Mouse (Mus musculus): Measurements from ENCODE around the gene Fam155a.

Fam155a gene

GRCm38 (mm10) chr8:9493557-9494224 lies 277.3 kb downstream of the Fam155a start:
- DNase-seq (ENCODE audit: low read depth, low spot score), result no peak

DNA sequence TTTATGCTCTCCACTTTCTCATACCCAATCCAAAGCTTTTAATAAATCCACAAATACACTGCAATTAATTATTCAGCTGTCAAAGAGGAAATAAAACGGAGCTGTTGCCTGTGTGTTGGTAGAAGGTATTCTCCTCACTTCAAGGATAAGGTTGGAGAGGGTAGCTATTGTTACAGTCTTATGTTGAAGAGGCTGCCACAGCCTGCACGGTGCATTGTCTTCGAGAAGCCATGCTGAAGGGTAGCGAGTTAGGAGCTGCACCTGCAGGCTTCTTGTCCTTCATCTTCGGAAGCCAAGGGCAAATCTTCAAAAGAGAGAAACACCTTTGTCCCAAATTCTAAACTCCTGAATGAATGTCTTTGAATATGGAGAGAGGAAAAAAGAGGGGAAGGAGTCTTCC lies 288.4 kb downstream of the Fam155a start:
- no peak for DNase-seq (ENCODE audit: low read depth, low spot score)

DNA sequence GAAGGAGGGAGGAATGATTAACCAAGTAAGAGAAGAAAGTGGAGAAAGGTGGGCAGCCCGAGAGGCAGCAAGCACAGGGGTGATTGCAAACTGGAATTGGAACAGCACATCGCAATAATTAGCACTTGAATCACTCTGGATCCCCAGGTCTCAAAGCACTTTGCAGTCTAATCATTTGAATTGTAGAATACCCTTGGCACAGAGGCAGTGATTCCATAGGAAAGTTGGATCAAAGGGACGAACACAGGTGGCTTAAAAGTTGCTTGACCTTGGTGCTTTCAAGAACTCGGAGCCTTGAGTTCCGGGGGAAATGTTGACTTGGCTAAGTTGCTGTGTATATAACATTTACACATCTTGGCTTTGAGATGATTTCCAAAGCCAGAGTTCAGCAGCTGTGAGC lies 299.7 kb downstream of the Fam155a start:
- no peak for DNase-seq (ENCODE audit: low read depth, low spot score)

DNA sequence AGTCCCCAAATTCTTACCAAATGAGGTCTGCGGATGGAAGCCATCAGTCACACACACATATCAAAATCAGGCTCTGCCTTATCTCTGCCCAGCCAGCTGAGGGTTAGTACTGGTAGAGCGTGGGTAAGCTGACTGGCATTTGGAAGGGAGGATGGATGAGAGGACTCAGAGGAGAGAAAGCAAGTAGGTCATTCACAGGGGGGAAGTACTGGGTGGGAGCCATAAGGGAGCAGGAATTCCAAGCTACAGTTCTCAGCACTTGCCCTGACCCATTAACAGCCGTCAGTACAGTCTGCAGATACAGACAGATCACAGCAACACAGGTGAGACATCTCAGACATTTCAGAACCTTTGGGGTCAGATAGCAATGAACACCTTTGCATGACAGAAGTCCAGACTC lies 300.8 kb downstream of the Fam155a start:
- no peak for DNase-seq (ENCODE audit: low read depth, low spot score)

DNA sequence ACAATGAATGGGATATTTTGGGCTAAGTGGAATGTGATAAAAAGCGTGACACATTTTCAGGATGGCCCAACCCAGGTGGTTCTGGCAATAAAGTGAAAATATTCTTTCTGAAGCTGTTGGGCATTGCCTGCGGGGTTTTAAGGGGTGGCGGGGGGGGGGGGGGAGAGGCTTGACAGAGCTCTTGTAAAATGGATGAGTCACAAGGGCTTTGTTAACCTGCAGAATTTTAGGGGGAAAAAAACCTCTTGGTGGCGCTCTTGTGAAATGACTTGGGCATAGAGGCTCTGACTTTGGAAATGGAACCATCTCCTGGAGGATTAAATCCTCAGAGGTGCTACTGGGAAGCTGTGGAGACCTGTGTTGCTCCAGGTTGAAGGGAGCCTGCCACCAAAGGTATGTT lies 309.9 kb downstream of the Fam155a start:
- DNase-seq (ENCODE audit: low read depth, low spot score), result no peak

DNA sequence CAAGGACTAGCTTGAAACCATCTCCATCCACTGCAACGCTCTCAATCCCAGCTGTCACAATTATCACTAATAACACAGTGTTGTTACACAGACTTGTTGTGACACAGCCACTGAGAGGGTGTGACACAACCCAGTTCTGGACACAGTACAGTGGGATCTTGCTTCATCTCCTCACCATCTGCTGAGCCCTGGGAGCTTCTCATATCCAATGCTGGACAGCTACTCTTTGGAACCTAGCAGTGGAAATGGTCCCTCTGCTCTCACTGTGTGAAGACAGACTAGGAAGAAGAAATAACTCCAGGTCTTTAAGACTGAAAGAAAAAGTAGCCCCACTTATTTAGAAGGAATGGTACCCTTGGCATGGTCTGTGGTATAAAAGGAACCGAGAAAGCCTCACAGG lies 310.3 kb downstream of the Fam155a start:
- DNase-seq (ENCODE audit: low read depth, low spot score), result no peak

DNA sequence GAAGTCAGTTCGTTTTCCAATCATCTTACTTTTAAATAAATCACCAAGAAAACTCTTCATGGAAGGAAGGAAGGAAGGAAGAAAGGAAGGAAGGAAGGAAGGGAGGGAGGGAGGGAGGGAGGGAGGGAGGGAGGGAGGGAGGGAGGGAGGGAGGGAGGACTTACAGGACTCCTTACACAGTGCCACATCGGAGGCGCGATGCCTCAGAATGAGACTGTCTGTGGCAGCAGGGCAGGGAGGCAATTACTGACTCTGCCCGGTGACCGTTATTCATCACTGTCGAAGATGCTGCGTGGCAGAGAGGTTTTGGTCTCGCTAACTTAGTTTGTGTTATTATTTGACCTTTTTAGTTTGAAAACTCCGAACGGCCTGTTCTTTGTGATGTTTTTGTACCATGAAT lies 312.3 kb downstream of the Fam155a start:
- no peak for DNase-seq (ENCODE audit: low read depth, low spot score)

GRCm38 (mm10) chr8:9455138-9455537 lies 315.8 kb downstream of the Fam155a start:
- no peak for DNase-seq (ENCODE audit: low read depth, low spot score)

DNA sequence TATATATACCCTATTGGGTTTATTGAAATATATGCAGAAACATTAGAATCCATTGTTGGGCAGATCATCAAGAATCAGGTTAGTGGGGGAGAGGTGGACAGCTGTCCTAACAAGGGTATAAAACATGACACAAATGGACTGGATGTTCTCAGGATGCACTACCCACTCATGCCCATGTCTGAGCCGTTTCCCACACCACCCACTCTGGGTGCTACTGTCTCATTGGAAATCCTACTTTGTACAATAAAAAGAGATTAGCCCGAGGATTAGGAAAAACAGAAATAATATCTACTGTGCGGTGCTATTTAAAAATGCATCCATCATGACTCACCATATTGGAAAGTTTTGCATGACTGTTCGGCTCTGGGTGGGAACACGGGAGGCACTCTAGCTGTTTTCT lies 317.2 kb downstream of the Fam155a start:
- no peak for DNase-seq (ENCODE audit: low read depth, low spot score)

DNA sequence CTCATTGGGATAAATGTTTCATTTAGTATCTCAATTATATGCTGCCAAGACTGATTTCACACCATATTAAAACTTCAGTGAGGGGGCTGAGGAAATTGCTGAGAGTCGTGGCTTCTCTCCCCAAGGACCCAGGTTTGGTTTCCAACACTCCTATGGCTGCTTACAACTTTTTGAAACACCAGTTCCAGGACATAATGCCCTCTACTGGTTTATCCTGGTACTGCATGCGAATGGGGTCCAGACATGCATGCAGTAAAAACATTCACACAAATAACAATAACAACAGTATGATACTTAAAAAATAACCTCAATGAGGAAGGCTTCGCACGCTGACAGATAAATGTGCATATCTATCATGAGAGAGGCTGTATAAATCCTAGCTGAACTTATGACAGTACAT lies 319.4 kb downstream of the Fam155a start:
- DNase-seq (ENCODE audit: low read depth, low spot score), result no peak

GRCm38 (mm10) chr8:9448613-9449012 lies 322.3 kb downstream of the Fam155a start:
- DNase-seq (ENCODE audit: low read depth, low spot score), result no peak

DNA sequence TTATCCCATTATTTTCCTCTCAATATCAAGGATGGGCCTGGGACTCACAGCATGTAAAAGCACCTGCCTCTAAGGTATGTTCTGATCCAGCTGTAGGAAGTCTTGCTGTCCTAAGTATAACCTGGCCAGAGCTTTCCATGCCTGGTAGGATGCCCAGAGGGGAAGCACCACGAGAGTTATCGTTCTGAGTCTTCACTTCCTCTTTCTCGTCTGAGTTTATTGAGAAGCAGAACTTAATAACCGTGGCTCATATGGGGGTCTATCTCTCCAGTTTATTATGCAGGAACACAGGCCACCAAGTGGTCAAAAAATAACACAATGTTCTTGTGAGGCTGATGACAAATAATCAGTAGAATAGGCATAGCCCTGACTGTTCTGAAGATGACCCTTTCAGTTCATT lies 333.1 kb downstream of the Fam155a start:
- no peak for DNase-seq (ENCODE audit: low read depth, low spot score)

- DNase-seq (ENCODE audit: low read depth, low spot score), result no peak
These were observed 335.5 kb downstream of the Fam155a start for GRCm38 (mm10) chr8:9435501-9435900.

DNA sequence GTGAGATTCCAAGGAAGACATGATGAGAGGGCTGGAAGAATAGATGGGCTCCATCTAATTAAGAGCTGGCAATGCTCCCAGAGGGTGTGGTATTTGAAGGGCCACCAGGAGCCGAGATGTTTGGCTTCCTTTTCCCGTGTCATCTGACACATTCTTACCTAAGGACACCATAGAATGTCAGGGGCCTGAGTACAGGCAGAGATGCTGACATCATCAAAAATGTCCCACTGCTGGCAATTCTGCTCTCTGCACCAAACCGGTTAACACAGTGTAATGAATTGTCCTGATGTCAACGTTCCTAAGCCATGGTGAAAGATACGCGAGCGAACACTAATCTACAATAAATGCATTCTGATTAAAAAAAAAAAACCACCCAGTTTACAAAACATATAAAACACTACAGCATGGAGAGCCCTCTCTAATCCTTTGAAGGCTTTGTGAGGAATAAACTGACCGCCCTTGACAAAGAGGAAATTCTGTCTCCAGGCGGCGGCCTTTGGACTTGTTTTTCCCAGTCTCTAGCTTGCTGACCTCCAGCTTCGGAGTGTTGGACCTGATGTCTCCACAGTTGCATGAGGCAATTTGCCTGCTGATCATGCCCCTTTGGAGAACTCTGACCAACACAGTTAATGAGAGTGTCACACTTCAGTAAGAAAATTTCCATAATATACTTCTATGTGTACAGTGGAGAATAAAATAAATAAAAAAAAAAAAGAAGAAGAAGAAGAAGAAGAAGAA lies 338.2 kb downstream of the Fam155a start:
- DNase-seq (ENCODE audit: low read depth, low spot score), result no peak

DNA sequence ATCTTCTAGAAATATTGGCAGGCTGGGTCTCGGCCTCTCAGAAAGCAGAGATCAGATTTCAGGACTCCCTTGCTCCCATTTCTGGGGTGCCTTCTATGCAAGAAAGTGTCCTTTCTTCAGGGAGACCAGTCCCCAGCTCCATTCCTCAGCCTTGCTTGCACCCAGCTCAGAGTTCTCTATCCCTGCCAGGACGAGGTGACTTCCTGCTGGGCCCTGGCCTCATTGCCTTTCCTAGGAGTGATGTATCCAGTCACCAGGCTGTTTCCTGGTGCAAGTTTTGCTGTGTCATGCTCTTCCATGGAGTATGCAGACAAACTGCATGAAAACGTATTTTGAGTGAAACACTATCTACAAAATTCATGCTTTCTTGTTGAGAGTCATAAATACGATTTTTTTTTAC lies 342.1 kb downstream of the Fam155a start:
- no peak for DNase-seq (ENCODE audit: low read depth, low spot score)

GRCm38 (mm10) chr8:9424069-9424468 lies 346.9 kb downstream of the Fam155a start:
- DNase-seq (ENCODE audit: low read depth, low spot score), result no peak

- DNase-seq (ENCODE audit: low read depth, low spot score), result no peak
These were observed 347.4 kb downstream of the Fam155a start for GRCm38 (mm10) chr8:9423590-9423989.

- no peak for DNase-seq (ENCODE audit: low read depth, low spot score)
These were observed 347.8 kb downstream of the Fam155a start for GRCm38 (mm10) chr8:9423184-9423583.

DNA sequence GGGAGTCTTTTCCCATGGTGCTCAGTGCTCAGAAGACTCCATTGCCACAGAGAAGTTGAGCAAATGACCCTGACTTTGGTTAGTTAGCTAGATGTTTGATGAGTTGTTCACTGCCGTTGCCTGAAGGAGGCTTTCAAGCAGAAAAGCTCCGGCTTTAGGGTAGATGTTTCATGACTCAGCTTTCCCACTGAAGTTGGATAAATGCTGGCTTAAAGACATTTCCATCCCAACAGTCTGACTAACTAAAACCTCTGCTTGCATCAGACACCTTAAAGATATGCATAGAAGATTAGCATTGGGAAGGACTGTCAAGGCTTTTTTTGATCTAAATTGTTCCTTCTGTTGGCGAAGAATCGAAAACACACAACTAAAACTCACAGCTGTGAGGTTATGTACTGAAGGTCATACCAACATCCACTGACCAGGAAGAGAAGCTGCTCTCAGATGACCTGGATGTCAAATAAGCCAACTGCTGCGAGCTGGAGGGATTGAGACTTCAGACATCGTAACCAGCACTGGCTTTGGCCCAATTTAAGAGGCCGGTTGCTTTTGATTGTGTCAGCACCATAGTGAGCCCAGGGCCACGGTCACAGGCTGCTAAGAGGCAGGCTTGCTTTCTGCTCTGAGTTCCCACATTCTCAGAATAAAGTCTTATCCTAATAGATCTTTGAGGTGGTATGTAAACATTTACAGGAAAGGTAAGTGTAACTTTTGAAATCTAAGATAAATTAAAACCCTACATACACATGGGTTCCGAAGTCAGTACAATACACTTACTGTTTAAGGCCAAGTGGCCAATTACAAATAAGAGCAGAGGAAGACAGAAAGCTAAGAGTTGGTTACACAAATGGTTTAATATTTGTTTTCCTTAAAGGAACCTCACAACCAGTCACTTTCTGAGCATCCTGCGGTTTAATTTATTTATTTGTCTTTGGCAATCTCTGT lies 351.8 kb downstream of the Fam155a start:
- no peak for DNase-seq (ENCODE audit: low read depth, low spot score)

- no peak for DNase-seq (ENCODE audit: low read depth, low spot score)
These were observed 354.8 kb downstream of the Fam155a start for GRCm38 (mm10) chr8:9416189-9416588.

- peak; percentile 45 for DNase-seq (ENCODE audit: low read depth, low spot score)
These were observed 362.5 kb downstream of the Fam155a start for GRCm38 (mm10) chr8:9408480-9408879.

DNA sequence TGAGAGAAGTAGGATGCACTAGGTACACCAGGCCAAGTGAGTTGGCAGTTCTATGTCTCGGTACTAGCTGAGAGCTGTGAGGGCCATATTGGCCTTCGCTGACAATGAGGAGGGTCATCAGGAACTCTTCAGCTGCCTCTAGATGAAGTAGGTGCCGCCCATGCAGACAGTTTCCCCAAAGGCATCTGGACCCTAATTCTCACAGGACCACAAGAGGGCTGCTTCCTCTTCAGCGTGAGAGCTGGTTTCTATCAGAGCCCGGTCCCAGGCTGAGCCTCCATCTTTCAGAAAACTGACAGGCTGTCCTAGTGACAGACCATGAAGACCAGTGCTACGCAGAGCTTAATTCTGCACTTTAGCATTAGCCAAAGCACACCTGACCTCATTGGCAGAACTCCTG lies 364.8 kb downstream of the Fam155a start:
- DNase-seq (ENCODE audit: low read depth, low spot score), result no peak

All from mesoderm, embryonic 11.5 days (tissue).